Mouse (Mus musculus) kidney, embryonic 15.5 days (tissue): ENCODE measurements at regions not wholly inside any gene's neighbourhood (a gene's known extent, or its start where the extent isn't known, plus 50 kb on each side); places are given as distances from the start of the nearest gene placed in this dataset.
"Not testable (repeated sequence)": the region's sequence is repeated elsewhere in the genome, so short reads cannot be mapped to it uniquely, and the experiment has no call there.

Experiments used
- ATAC-seq: fragments of 200-750 bp; cut with Nextera tagmentation; replicated peaks from 2 replicates; pipeline ENCODE4 v1.8.0; 2017; ENCODE audit warnings: moderate TSS enrichment; ENCODE audit not compliant: low FRiP score
- H3K27ac ChIP-seq: fragments of 300-500 bp; sonication (generic); 2 replicates; pipeline ENCODE4 v1.5.1; 2015; ENCODE audit warnings: mild to moderate bottlenecking, inconsistent platforms
- H3K27me3 ChIP-seq: fragments of 300-500 bp; sonication (generic); 2 replicates; pipeline ENCODE4 v1.6.1; 2015; ENCODE audit warnings: inconsistent platforms
- H3K36me3 ChIP-seq: fragments of 300-500 bp; sonication (generic); 2 replicates; pipeline ENCODE4 v1.6.1; 2015; ENCODE audit warnings: inconsistent platforms
- H3K4me1 ChIP-seq: fragments of 300-500 bp; sonication (generic); 2 replicates; pipeline ENCODE4 v1.6.1; 2015; ENCODE audit warnings: inconsistent platforms
- H3K4me2 ChIP-seq: fragments of 300-500 bp; sonication (generic); 2 replicates; pipeline ENCODE4 v1.6.1; 2015; ENCODE audit warnings: moderate library complexity, mild to moderate bottlenecking, inconsistent platforms
- H3K4me3 ChIP-seq: fragments of 300-500 bp; sonication (generic); replicated peaks from 2 replicates; pipeline ENCODE4 v1.5.1; 2015; ENCODE audit warnings: mild to moderate bottlenecking, inconsistent platforms
- H3K9ac ChIP-seq: fragments of 300-500 bp; sonication (generic); 2 replicates; pipeline ENCODE4 v1.6.1; 2015; ENCODE audit warnings: mild to moderate bottlenecking, inconsistent platforms
- H3K9me3 ChIP-seq: fragments of 300-500 bp; sonication (generic); replicated peaks from 2 replicates; pipeline ENCODE4 v1.6.1; 2016; ENCODE audit warnings: inconsistent platforms
- WGBS: fragments of 180-500 bp; shearing (Covaris S2); methylation state at CpG from one replicate; pipeline ENCODE4 v1.1.7; 2015; ENCODE audit warnings: mixed read lengths; 5-methylcytosine and 5-hydroxymethylcytosine counted together

DNA sequence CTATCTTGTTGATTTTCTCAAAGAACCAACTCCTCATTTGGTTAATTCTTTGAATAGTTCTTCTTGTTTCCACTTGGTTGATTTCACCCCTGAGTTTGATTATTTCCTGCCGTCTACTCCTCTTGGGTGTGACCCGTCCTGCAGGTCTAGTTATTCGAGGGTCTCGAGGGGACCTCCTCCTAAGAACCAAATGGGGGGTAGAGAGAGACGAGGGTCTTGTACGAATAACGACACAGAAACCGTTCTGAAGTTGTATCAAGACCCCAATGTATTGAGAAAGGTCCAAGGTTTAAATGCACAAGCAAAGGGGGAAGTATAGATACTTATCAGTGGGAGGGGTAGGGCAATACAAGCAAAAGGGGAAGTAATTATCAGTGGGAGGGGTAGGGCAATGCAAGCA lies 252.8 kb downstream of the Adgrg6 start:
- not testable (repeated sequence) for H3K27me3 ChIP-seq, H3K36me3 ChIP-seq, H3K4me2 ChIP-seq, ATAC-seq, H3K9ac ChIP-seq, H3K4me1 ChIP-seq, H3K9me3 ChIP-seq, H3K27ac ChIP-seq, H3K4me3 ChIP-seq
- 84% methylated on average over 8 of the region's 8 CpGs for WGBS

DNA sequence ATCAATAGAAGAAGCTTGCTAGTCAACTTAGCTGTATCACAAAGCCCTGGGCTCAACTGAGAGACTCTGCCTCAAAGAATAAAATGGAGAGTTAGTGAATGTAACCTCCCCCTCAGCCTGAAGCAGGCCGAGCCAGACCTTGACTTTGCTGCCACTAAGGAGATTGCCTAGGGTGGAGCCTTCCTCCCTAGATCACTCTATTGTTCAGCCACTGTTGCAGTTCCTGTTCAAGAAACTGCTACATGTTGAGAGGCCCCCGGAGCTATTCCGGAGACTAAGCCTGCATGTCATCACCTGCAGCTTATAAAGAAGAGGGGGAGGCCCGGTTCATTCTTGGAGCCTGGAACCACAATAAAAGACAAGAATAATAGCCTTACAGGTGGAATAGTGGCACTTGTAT lies 257.9 kb downstream of the Adgrg6 start:
- no peak overlapping the region for H3K9ac ChIP-seq
- no peak overlapping the region for H3K27ac ChIP-seq
- no peak for ATAC-seq
- H3K4me1 ChIP-seq = no peaks in the 10 kb centered on the region; the same call in 1 of the 2 replicates
- no peaks in the 10 kb centered on the region for H3K36me3 ChIP-seq
- H3K4me2 ChIP-seq = no peak overlapping the region
- no peaks in the 10 kb centered on the region for H3K27me3 ChIP-seq
- no peaks in the 10 kb centered on the region for H3K9me3 ChIP-seq
- 82% methylated on average over 4 of the region's 4 CpGs for WGBS
- H3K4me3 ChIP-seq = no peak overlapping the region

DNA sequence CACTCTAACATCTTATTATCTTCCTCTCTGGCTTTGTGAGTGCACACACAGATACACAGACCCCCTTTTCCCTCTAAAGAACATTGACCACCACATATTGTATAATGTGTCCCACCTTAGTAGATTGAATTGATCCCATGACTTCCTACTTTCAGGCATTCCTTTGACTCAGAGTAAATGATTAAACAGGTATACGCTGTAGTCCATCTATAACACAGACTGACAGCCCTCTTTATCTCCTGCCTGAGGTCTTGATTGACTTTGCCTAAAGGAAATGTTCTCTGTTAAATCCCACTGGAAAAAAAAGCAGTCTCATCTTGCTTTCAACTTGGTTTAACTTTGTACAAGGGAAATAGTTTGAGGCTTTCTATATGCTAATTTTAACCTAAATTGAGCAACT lies 268.8 kb downstream of the Adgrg6 start:
- Histone ChIP-seq H3K4me2 (no peak overlapping the region), H3K27ac (no peak overlapping the region), H3K4me1 (0 out of 2 replicates have a peak, but pooled peaks cover 2% of the 10 kb centered on the region), H3K9me3 (no peaks in the 10 kb centered on the region), H3K4me3 (no peak overlapping the region), H3K27me3 (no peaks in the 10 kb centered on the region), H3K9ac (no peak overlapping the region), H3K36me3 (no peaks in the 10 kb centered on the region)
- no peak for ATAC-seq
- WGBS = 85% methylated on average over 1 of the region's 1 CpGs

DNA sequence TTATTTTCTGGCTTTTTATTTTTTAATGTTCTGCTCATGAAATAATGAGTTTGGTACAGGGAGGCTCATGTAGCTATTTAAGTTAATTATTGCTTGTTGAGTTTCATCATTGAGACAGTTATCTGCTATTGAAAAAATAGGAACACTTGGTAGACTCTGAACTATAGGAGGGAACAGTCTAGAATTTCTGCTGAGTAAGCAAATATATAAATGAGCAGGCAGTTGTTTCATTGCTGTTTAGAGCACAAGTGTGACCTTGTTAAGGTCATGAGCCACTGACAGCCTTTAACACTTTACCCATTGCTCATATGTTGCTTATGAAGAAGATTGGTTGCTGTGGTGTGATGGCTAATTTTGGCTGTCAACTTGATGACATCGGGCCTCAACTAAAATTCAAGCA lies 270.0 kb downstream of the Adgrg6 start:
- H3K27me3 ChIP-seq = no peaks in the 10 kb centered on the region
- no peak overlapping the region for H3K9ac ChIP-seq
- H3K4me3 ChIP-seq = no peak overlapping the region
- no peaks in the 10 kb centered on the region for H3K36me3 ChIP-seq
- H3K4me1 ChIP-seq = no peaks in the 10 kb centered on the region
- no peak for ATAC-seq
- no peak overlapping the region for H3K4me2 ChIP-seq
- no peak overlapping the region for H3K27ac ChIP-seq
- WGBS = 95% methylated on average over 1 of the region's 1 CpGs
- H3K9me3 ChIP-seq = no peaks in the 10 kb centered on the region

DNA sequence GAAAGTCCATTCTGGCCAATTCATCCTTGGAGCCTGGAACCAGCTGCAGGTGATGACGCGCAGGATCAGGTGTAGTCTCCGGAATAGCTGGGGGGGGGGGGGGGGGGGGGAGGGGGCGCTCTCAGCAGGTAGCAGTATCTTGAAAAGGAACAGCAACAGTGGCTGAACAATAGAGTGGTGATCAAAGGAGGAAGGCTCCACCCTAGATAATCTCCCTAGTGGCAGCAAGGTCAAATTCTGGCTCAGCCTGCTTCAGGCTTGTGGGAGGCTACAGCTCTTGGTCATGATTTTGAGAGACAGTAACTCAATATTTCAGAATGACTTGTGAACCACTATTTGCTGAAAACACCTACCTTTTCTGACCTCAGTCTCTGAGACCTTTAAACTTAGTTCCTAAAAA lies 275.5 kb downstream of the Adgrg6 start:
- no peak overlapping the region for H3K4me2 ChIP-seq

DNA sequence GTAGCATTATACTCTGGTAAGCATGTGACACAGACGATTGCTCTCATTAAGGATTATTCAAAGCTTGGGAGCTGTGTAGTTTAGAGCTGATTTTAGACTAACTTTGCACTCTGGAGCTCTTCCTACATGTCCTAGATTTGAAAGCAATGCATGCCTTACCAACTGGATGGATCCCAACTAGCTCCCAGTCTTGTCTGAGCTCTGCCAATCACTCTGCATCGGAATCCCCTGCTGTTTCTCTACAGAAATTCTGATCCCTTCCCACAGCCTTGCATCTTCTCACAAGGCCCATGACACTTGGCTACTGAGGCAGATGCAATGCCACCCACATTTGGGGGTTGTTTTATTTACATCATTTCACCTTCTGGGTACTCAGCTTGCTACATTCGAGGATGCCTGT lies 277.8 kb downstream of the Adgrg6 start:
- Histone ChIP-seq H3K4me2 (no peak overlapping the region), H3K27me3 (no peaks in the 10 kb centered on the region), H3K4me1 (no peaks in the 10 kb centered on the region), H3K36me3 (no peaks in the 10 kb centered on the region), H3K9ac (no peak overlapping the region), H3K4me3 (no peak overlapping the region), H3K27ac (no peak overlapping the region), H3K9me3 (no peaks in the 10 kb centered on the region)
- ATAC-seq = no peak
- 81% methylated on average over 3 of the region's 3 CpGs for WGBS

More for the DNA sequence above, 275.5 kb downstream of the Adgrg6 start:
- Histone ChIP-seq H3K27me3 (no peaks in the 10 kb centered on the region), H3K9me3 (no peaks in the 10 kb centered on the region), H3K4me3 (no peak overlapping the region), H3K4me1 (no peaks in the 10 kb centered on the region), H3K9ac (no peak overlapping the region), H3K27ac (no peak overlapping the region), H3K36me3 (no peaks in the 10 kb centered on the region)
- no peak for ATAC-seq
- 23% methylated on average over 3 of the region's 4 CpGs for WGBS

DNA sequence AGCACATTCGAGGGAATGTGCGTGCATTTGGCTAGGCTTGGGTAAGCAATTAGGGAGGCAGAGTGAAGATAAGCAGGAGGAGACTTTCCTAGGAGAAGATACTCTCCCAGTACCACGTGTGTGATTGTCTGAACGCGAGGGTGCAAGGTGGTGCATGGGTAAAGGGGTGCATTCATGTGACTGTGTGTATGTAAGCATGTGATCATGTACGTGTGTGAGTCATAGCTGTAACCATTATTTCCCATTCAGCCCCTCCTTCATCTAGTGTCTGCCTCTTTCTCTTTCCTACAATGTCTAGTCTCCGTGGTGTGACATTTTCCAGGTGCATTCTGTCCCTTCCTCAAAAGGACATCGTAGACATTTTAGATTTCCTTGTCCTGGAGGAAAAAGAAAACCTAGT lies 273.8 kb downstream of the Hivep2 start:
- H3K4me1 ChIP-seq = no peaks in the 10 kb centered on the region
- H3K4me3 ChIP-seq = no peak overlapping the region
- no peak overlapping the region for H3K9ac ChIP-seq
- no peak for ATAC-seq
- 89% methylated on average over 8 of the region's 8 CpGs for WGBS
- no peaks in the 10 kb centered on the region for H3K27me3 ChIP-seq
- no peak overlapping the region for H3K27ac ChIP-seq
- H3K9me3 ChIP-seq = no peaks in the 10 kb centered on the region
- H3K4me2 ChIP-seq = no peak overlapping the region
- no peaks in the 10 kb centered on the region for H3K36me3 ChIP-seq

DNA sequence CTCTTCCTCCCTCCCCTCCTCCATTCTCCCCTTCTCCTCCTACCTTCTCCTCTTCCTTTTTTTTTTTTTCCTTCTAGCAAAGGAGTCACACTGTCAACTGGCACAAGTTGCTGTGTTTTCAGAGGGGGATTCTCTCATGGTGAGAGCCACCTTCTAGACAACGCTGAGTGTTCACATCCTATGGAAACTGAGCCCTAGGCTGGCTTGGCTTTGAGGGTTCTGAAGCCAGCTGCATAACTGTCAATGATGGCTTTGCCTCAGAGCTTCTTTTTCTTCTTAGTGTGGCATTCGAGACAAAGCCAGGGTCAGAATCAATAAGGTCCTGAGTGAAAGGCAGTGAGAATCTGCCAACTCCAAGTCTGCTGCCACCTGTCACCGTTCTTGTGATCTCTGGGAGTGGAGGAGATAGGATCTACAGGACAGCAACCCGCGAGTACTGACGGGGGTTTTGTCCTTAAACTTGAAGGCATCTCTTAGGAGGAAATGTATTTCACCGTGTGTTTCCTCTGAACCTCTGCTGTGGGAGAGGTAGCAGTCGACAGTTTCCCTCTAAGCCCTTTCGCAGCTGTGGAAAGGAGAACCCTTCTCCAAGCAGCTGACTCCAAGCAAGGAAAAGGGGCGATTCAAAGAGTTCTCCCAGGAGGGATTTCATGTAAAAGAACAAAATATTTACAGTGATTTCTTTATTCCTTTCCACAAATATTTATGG lies 269.2 kb downstream of the Hivep2 start:
- no peak for ATAC-seq
- Histone ChIP-seq H3K4me2 (no peak overlapping the region), H3K9ac (no peak overlapping the region), H3K36me3 (no peaks in the 10 kb centered on the region), H3K27ac (no peak overlapping the region), H3K9me3 (no peaks in the 10 kb centered on the region), H3K27me3 (no peaks in the 10 kb centered on the region), H3K4me3 (no peak overlapping the region), H3K4me1 (0 out of 2 replicates have a peak, but pooled peaks cover 4% of the 10 kb centered on the region)
- WGBS = 63% methylated on average over 10 of the region's 10 CpGs

DNA sequence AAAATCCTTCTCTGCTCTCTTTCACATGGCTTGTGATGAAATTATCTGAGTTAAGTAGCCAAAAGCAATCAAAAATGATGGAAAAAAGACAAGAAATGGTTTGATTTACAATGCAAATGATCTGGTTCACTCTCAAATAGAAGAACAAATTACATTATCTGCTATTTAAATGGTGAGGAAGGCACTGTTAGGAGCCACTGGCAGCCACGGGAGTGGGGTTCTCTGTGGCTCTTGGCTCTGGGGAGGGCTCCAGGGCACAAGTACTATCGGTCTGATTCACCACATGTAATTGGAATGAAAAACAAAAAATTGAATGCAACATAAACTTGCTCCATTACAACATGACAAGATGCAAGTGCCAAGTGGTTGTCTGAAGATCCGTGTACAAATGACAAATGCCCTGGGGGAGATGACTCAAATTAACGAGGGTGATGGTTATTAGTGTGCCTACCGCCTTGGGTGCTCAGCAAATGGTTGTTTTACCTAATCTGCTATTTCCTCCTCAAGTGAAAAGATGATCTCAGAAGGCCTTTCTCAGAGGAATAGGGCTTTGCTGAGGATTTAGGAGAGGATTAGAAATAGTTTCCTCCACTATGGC lies 268.2 kb downstream of the Hivep2 start:
- Histone ChIP-seq H3K27ac (no peak overlapping the region), H3K9ac (no peak overlapping the region), H3K4me2 (no peak overlapping the region), H3K4me1 (0 out of 2 replicates have a peak, but pooled peaks cover 9% of the 10 kb centered on the region), H3K9me3 (no peaks in the 10 kb centered on the region), H3K27me3 (no peaks in the 10 kb centered on the region), H3K36me3 (no peaks in the 10 kb centered on the region), H3K4me3 (no peak overlapping the region)
- no peak for ATAC-seq
- 56% methylated on average over 5 of the region's 5 CpGs for WGBS

DNA sequence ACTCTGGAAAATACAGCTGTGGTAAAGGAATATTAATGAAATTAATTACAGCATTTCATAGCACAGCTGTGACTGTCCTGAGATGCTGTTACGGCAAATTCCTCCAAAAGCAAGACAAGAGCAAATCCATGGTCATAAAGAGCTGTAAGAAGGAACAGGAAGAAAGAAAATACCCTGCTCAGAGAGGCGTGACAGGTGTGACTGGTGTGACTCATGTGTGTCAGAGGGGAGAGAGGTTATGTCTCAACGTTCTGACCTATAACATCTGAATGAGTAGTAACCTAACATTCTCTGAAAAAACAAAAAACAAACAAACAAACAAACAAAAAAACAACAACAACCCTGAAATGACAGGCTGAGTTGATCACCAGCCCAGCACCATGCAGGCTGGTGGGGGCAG lies 267.5 kb downstream of the Hivep2 start:
- no peak overlapping the region for H3K27ac ChIP-seq
- H3K4me2 ChIP-seq = no peak overlapping the region
- ATAC-seq = peak; percentile 64; the same call in 1 of the 2 replicates
- 0 out of 2 replicates have a peak, but pooled peaks cover 9% of the 10 kb centered on the region for H3K4me1 ChIP-seq
- no peaks in the 10 kb centered on the region for H3K27me3 ChIP-seq
- no peaks in the 10 kb centered on the region for H3K9me3 ChIP-seq
- WGBS = 34% methylated on average over 3 of the region's 3 CpGs
- no peak overlapping the region for H3K9ac ChIP-seq
- no peak overlapping the region for H3K4me3 ChIP-seq
- no peaks in the 10 kb centered on the region for H3K36me3 ChIP-seq

DNA sequence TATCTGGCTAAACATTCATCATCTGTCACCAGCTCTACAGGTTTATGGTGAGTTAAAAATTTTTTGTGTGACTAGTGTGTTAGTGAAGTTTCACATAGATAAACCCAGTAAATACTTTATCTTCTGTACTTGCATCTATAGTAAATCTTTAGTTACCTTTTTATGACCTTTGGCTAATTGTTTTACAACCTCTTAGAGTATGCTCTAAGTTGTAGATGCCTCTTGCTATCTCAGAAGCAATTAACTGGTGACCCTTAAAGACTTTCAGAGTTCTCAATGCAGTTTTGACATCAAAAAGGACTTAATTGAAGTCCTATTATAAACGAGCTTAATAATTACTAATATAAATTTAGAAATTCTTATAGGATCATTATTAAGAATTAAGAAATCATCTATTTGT lies 265.6 kb downstream of the Hivep2 start:
- Histone ChIP-seq H3K4me1 (0 out of 2 replicates have a peak, but pooled peaks cover 9% of the 10 kb centered on the region), H3K4me2 (no peak overlapping the region), H3K36me3 (no peaks in the 10 kb centered on the region), H3K9me3 (no peaks in the 10 kb centered on the region), H3K27me3 (no peaks in the 10 kb centered on the region), H3K9ac (no peak overlapping the region), H3K4me3 (no peak overlapping the region), H3K27ac (no peak overlapping the region)
- no peak for ATAC-seq
- 51% methylated on average over 1 of the region's 1 CpGs for WGBS

DNA sequence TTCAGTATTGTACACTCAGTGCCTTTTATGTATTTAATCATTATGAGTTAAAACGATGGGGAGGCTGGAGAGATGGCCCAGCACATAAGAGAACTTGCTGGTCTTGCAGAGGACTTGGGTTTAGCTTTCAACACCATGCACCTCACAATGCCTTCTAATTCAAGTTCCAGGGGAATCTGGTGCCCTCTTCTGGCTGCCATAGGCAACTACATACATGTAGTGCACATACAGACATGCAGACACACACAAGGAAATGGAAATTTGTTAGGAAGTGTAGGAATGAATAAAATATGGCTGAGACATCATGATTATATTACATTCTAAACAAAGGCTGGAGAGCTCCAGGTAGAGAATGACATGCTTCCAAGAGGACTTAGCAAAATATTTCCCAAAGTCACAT lies 251.4 kb downstream of the Hivep2 start:
- no peaks in the 10 kb centered on the region for H3K27me3 ChIP-seq
- no peak overlapping the region for H3K4me2 ChIP-seq
- no peak overlapping the region for H3K27ac ChIP-seq
- H3K4me1 ChIP-seq = 0 out of 2 replicates have a peak, but pooled peaks cover 9% of the 10 kb centered on the region
- H3K9ac ChIP-seq = no peak overlapping the region
- ATAC-seq = no peak
- WGBS = 98% methylated on average over 1 of the region's 1 CpGs
- H3K9me3 ChIP-seq = 0 out of 2 replicates have a peak, but pooled peaks cover 4% of the 10 kb centered on the region
- H3K4me3 ChIP-seq = no peak overlapping the region
- no peaks in the 10 kb centered on the region for H3K36me3 ChIP-seq
